In the genomic region with DNA sequence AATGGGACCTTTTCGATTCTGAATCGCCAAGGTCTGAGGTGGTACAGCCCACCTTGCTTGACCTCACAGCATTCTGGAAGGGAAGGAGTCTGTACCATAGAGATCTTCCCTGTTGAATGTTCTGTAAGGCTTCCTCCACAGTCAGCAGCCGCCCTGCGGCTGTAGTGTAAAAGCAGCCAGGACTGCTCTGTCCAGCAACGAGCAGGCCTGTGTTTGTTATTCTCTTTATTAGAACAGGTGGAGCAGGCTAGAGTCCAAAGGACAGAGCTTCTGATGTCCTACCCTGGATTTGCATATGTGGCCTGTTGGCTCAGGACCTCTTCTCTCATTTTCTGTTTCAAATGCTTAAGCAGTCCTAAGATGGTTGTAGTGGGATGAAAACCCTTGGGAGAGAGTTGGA, we compare ENCODE assay signal across 18 mouse cellular contexts. TPM values are rescaled to one million over a fixed set of nuclear protein-coding genes. Genes with fewer than 3 reads are reported as not detected.
A peak's percentile ranks its signal among the peaks of the same experiment; 100 is the strongest.
DNase-seq lines count a peak whose midpoint lies in the region; ATAC-seq and TF ChIP-seq lines count a peak whose summit lies in the region.
"Had no signal": no experiment of that assay in that cellular context is flagged by ENCODE, and none has a peak within 500 bp of the region (broad histone marks: within the 10 kb centered on the region; RNA-seq: fewer than 3 reads in every experiment).

No protein-coding gene starts in this region.

- no peak overlapping the region for H3K4me3 ChIP-seq in liver, adult 2 months (ENCODE audit: insufficient read depth, low read depth, low read length)
- H3K4me3 ChIP-seq in liver, embryonic 13.5 days (replicated peaks) = no peak overlapping the region
- H3K4me3 ChIP-seq: hindbrain, embryonic 12.5 days; midbrain, embryonic 10.5 days had no signal

- 38% methylated on average over 5 of the region's 5 CpGs for WGBS in liver, adult 2 months
- 71% methylated on average over 5 of the region's 5 CpGs for WGBS in liver, embryonic 13.5 days (ENCODE audit: insufficient replicate concordance)

- DNase-seq in heart, adult 11 months = peak; percentile 85
- no peak for DNase-seq in heart, postnatal 25 days (ENCODE audit: low spot score)
- peak; percentile 11 for DNase-seq in liver, adult 2 months (ENCODE audit: extremely low read depth, low read depth, low spot score)
- DNase-seq in liver = no peak
- no peak for DNase-seq in liver, embryonic 13.5 days
- DNase-seq in yolk sac, embryonic 10.5 days (ENCODE audit: low spot score) = peak; percentile 43
- DNase-seq in kidney, postnatal 4 days = no peak
- DNase-seq in adrenal gland, adult 2 months = no peak
- DNase-seq: cerebellum, postnatal 25 days; gastrocnemius, postnatal 14 days; kidney, adult 11 months; kidney, postnatal 36 days; lung, postnatal 36 days; thymus, postnatal 25 days had no signal

- no peak for TF ChIP-seq CTCF in liver, adult 2 months (IDR thresholded peaks at IDR 0.05; ENCODE audit: low read depth, low read length)

- no peak for TF ChIP-seq POLR2A in liver, adult 2 months (IDR thresholded peaks at IDR 0.05; ENCODE audit: extremely low read depth, insufficient read depth, low read length)

- H3K27me3 ChIP-seq in liver, adult 2 months (ENCODE audit: control insufficient read depth, insufficient read depth, low read length) = no peaks in the 10 kb centered on the region
- no peaks in the 10 kb centered on the region for H3K27me3 ChIP-seq in liver, embryonic 13.5 days
- H3K27me3 ChIP-seq: hindbrain, embryonic 12.5 days had no signal

- H3K27ac ChIP-seq in liver, adult 2 months (replicated peaks; ENCODE audit: insufficient read depth, low read depth, low read length) = no peak overlapping the region
- peak overlapping the region; percentile 9; the same call in 1 of the 2 replicates for H3K27ac ChIP-seq in liver, embryonic 13.5 days
- H3K27ac ChIP-seq: hindbrain, embryonic 12.5 days had no signal

- intact Hi-C loops in heart, postnatal 25 days (cut with DNase I) = no loop called here

- ATAC-seq in liver, embryonic 13.5 days (ENCODE audit: low read depth) = peak; percentile 70; the same call in 1 of the 2 replicates
- ATAC-seq: activated CD4-positive, CD25-positive, alpha-beta regulatory T cell, adult 4 months had no signal

- no peaks in the 10 kb centered on the region for H3K36me3 ChIP-seq in liver, adult 2 months (ENCODE audit: control insufficient read depth, insufficient read depth, low read length)
- H3K36me3 ChIP-seq in liver, embryonic 13.5 days = peaks cover 8% of the 10 kb centered on the region; the same call in 1 of the 2 replicates

- H3K4me2 ChIP-seq in liver, embryonic 13.5 days = no peak overlapping the region
- H3K4me2 ChIP-seq: hindbrain, embryonic 12.5 days had no signal

- H3K9ac ChIP-seq in liver, adult 2 months (ENCODE audit: low read depth, low read length) = no peak overlapping the region
- H3K9ac ChIP-seq in liver, embryonic 13.5 days = no peak overlapping the region
- H3K9ac ChIP-seq: hindbrain, embryonic 12.5 days had no signal

- H3K9me3 ChIP-seq in liver, embryonic 13.5 days (replicated peaks) = no peaks in the 10 kb centered on the region
- H3K9me3 ChIP-seq: hindbrain, embryonic 12.5 days; midbrain, embryonic 10.5 days had no signal

- H3K79me2 ChIP-seq in liver, adult 2 months (ENCODE audit: control insufficient read depth, insufficient read depth, low read length) = no peaks in the 10 kb centered on the region

- H3K4me1 ChIP-seq in liver, adult 2 months (ENCODE audit: control insufficient read depth, insufficient read depth, low read length) = no peaks in the 10 kb centered on the region
- H3K4me1 ChIP-seq in liver, embryonic 13.5 days (replicated peaks) = peaks cover 15% of the 10 kb centered on the region

RNA-seq across cellular contexts. Expression of gene Cacna1c, which starts 4.1 kb away (rescaled TPM):
- total RNA-seq in heart, postnatal 25 days (2021) = 100 to 1,000 TPM; 182 to 191 TPM
- 0.18 and 0.20 TPM in 2 replicates for total RNA-seq in liver, adult 2 months (2014; rRNA removed)
- 0.01 and 0.09 TPM in 2 replicates for polyA plus RNA-seq in liver, adult 2 months (2012; rRNA removed)
- 0.24 and 0.25 TPM in 2 replicates for polyA plus RNA-seq in liver, embryonic 13.5 days (2015; fragmentation: Nextera tagmentation; extraction: Ambion mirVana)
- 10 to 100 TPM; 93.5 to 97.5 TPM for total RNA-seq in adrenal gland, adult 2 months (2021)
- polyA plus RNA-seq in adrenal gland, adult 2 months (2012; rRNA removed) = 23.3 and 36.7 TPM in 2 replicates

RNA-seq across cellular contexts. Expression of gene Dcp1b, which starts 25.3 kb away (rescaled TPM):
- 1 to 10 TPM; 2.6 to 3.3 TPM for total RNA-seq in heart, postnatal 25 days (2021)
- total RNA-seq in liver, adult 2 months (2014; rRNA removed) = 2.1 and 2.5 TPM in 2 replicates
- 2.7 and 4.1 TPM in 2 replicates for polyA plus RNA-seq in liver, adult 2 months (2012; rRNA removed)
- 3.2 and 3.3 TPM in 2 replicates for polyA plus RNA-seq in liver, embryonic 13.5 days (2015; fragmentation: Nextera tagmentation; extraction: Ambion mirVana)
- total RNA-seq in adrenal gland, adult 2 months (2021) = 10 to 100 TPM in 1 of 2 experiments, 1 to 10 TPM in 1; 9.7 to 13.8 TPM
- polyA plus RNA-seq in adrenal gland, adult 2 months (2012; rRNA removed) = 27.4 and 27.8 TPM in 2 replicates

RNA-seq across cellular contexts. Expression of gene Cacna2d4, which starts 36.0 kb away (rescaled TPM):
- total RNA-seq in heart, postnatal 25 days (2021) = not detected
- total RNA-seq in liver, adult 2 months (2014; rRNA removed) = 0.28 TPM in 1 of 2 replicates, not detected in the other
- polyA plus RNA-seq in liver, adult 2 months (2012; rRNA removed) = not detected in 2 replicates
- polyA plus RNA-seq in liver, embryonic 13.5 days (2015; fragmentation: Nextera tagmentation; extraction: Ambion mirVana) = not detected in 2 replicates
- total RNA-seq in adrenal gland, adult 2 months (2021) = not detected
- polyA plus RNA-seq in adrenal gland, adult 2 months (2012; rRNA removed) = 0.06 and 0.39 TPM in 2 replicates
- polyA plus RNA-seq: embryonic facial prominence, embryonic 11.5 days had no signal

Comparison
In these comparisons a context has a peak if more than half of its experiments do, and no peak if none do; other contexts are left out.
1. DNase-seq: peak in heart, adult 11 months (single experiment), liver, adult 2 months (single experiment) and yolk sac, embryonic 10.5 days (single experiment); none in heart, postnatal 25 days (single experiment), liver (single experiment), liver, embryonic 13.5 days (single experiment), kidney, postnatal 4 days (0 of 2) and adrenal gland, adult 2 months (single experiment).
2. RNA of gene Cacna1c, which starts 4.1 kb away (total RNA-seq): 182 to 191 TPM in heart, postnatal 25 days and 93.5 to 97.5 TPM in adrenal gland, adult 2 months; 0.18 to 0.20 TPM in liver, adult 2 months; every median in the first group is over 10 times any median in the second.